Mouse (Mus musculus) liver, embryonic 14.5 days (tissue): ENCODE results near the gene Foxb2. TPM values are rescaled to one million over a fixed set of nuclear protein-coding genes. Genes with fewer than 3 reads are reported as not detected.

Experiments
- ATAC-seq: fragments of 200-750 bp; cut with Nextera tagmentation; 2 replicates; pipeline ENCODE4 v1.8.0; 2017; ENCODE audit warnings: moderate number of reproducible peaks, mild to moderate bottlenecking, moderate library complexity; ENCODE audit not compliant: insufficient read depth
- DNase-seq, 3 experiments: peaks; one replicate each; pipeline ENCODE4 v3.0.0-alpha.2; 2012 to 2013; ENCODE audit warnings: low read depth in 3 of 3, low spot score in 3 of 3
- H3K27ac ChIP-seq: fragments of 300-500 bp; sonication (generic); 2 replicates; pipeline ENCODE4 v1.5.1; 2014; ENCODE audit warnings: moderate library complexity, mild to moderate bottlenecking, control low read depth, inconsistent platforms
- H3K27me3 ChIP-seq: fragments of 300-500 bp; sonication (generic); 2 replicates; pipeline ENCODE4 v1.6.1; 2014; ENCODE audit warnings: mild to moderate bottlenecking, low read length, moderate library complexity; ENCODE audit not compliant: control insufficient read depth, insufficient read depth
- H3K36me3 ChIP-seq: fragments of 300-500 bp; sonication (generic); replicated peaks from 2 replicates; pipeline ENCODE4 v1.6.1; 2014; ENCODE audit warnings: low read depth; ENCODE audit not compliant: control insufficient read depth, insufficient read depth
- H3K4me1 ChIP-seq, 2 experiments: fragments of 200-500 bp in 1 of 2; fragments of 300-500 bp in 1 of 2; sonication (generic) in 1 of 2; replicated peaks; 2 replicates each; pipeline ENCODE4 v1.6.1; 2012 to 2014; ENCODE audit warnings: antibody characterized with exemption in 1 of 2, inconsistent platforms in 1 of 2, low read length in 1 of 2; ENCODE audit not compliant: control insufficient read depth in 2 of 2, insufficient read depth in 2 of 2
- H3K4me2 ChIP-seq: fragments of 300-500 bp; sonication (generic); 2 replicates; pipeline ENCODE4 v1.6.1; 2014; ENCODE audit warnings: low read depth, mild to moderate bottlenecking, control low read depth, moderate library complexity
- H3K4me3 ChIP-seq, 2 experiments: fragments of 200-500 bp in 1 of 2; fragments of 300-500 bp in 1 of 2; sonication (generic) in 1 of 2; 2 replicates each; pipeline ENCODE4 v1.5.1; 2012 to 2014; ENCODE audit warnings: low read depth in 2 of 2, low read length in 2 of 2, mild to moderate bottlenecking in 2 of 2, control low read depth in 1 of 2, inconsistent platforms in 1 of 2, moderate library complexity in 1 of 2; ENCODE audit not compliant: insufficient read depth in 1 of 2
- H3K9ac ChIP-seq: fragments of 300-500 bp; sonication (generic); replicated peaks from 2 replicates; pipeline ENCODE4 v1.6.1; 2014; ENCODE audit warnings: mild to moderate bottlenecking, control low read depth, moderate library complexity
- H3K9me3 ChIP-seq: fragments of 300-500 bp; sonication (generic); 2 replicates; pipeline ENCODE4 v1.6.1; 2016; ENCODE audit warnings: low read length, mixed read lengths; ENCODE audit not compliant: control insufficient read depth
- CTCF ChIP-seq: IDR thresholded peaks from 2 replicates; pipeline ENCODE4 v1.5.1; 2016; ENCODE audit warnings: antibody characterized with exemption, low read depth, control low read depth
- EP300 ChIP-seq: IDR thresholded peaks from 2 replicates; pipeline ENCODE4 v1.6.1; 2016; ENCODE audit warnings: antibody characterized with exemption, low read depth
- WGBS: fragments of 180-500 bp; shearing (Covaris S2); extraction: QIAGEN DNeasy Blood & Tissue Kit; methylation state at CpG from one replicate; pipeline ENCODE4 v1.1.7; 2014; ENCODE audit not compliant: insufficient replicate concordance; 5-methylcytosine and 5-hydroxymethylcytosine counted together
- polyA plus RNA-seq, 2 experiments: library from polyadenylated mRNA; depleted of rRNA in 1 of 2; stranded (reverse) in 1 of 2; unstranded in 1 of 2; fragments of >200 nt; fragmentation: Nextera tagmentation in 1 of 2; extraction: Ambion mirVana in 1 of 2; gene quantifications; 2 replicates each; pipeline versions ENCODE4 v1.2.1 to v1.2.3; 2012 to 2014

Foxb2 gene
- polyA plus RNA-seq, 2 experiments = not detected

GRCm38 (mm10) chr19:16825228-16825627, 48.4 kb downstream of the Foxb2 start:
- DNase-seq (no peak), ATAC-seq (no peak)
- H3K36me3 ChIP-seq = no peaks in the 10 kb centered on the region
- WGBS = 61% methylated on average over 5 of the region's 5 CpGs
- H3K4me3 ChIP-seq = no peak overlapping the region
- H3K9ac ChIP-seq = no peak overlapping the region
- no peaks in the 10 kb centered on the region for H3K27me3 ChIP-seq
- no peak overlapping the region for H3K27ac ChIP-seq
- TF ChIP-seq CTCF = no peak
- TF ChIP-seq EP300 = no peak
- no peaks in the 10 kb centered on the region for H3K9me3 ChIP-seq
- H3K4me1 ChIP-seq = no peaks in the 10 kb centered on the region
- no peak overlapping the region for H3K4me2 ChIP-seq

Other genes starting within 250 kb of the Foxb2 start
- 4.3 and 6.9 TPM in 2 replicates for gene Vps13a, start 92.9 kb downstream of the Foxb2 start, polyA plus RNA-seq (2012; rRNA removed)
- 8.0 and 8.1 TPM in 2 replicates for gene Vps13a, start 92.9 kb downstream of the Foxb2 start, polyA plus RNA-seq (2014; fragmentation: Nextera tagmentation; extraction: Ambion mirVana)
- gene Prune2, start 82.3 kb upstream of the Foxb2 start, polyA plus RNA-seq (2012; rRNA removed) = 0.14 and 0.26 TPM in 2 replicates
- gene Prune2, start 82.3 kb upstream of the Foxb2 start, polyA plus RNA-seq (2014; fragmentation: Nextera tagmentation; extraction: Ambion mirVana) = 0.29 and 0.49 TPM in 2 replicates